Mouse (Mus musculus): Measurements from ENCODE around the gene Mamstr. TPM values are rescaled to one million over a fixed set of nuclear protein-coding genes. Genes with fewer than 3 reads are reported as not detected.
"Not testable (repeated sequence)": the region's sequence is repeated elsewhere in the genome, so short reads cannot be mapped to it uniquely, and the experiment has no call there.

Mamstr gene
- polyA plus RNA-seq, 1 experiment from 2014 or later = 8.1 TPM

- Histone ChIP-seq H3K27me3 (ENCODE audit: insufficient read depth, low read length) (no peaks in the 10 kb centered on the region), H3K36me3 (ENCODE audit: insufficient read depth) (no peaks in the 10 kb centered on the region), H3K9me3 (ENCODE audit: low read depth, low read length) (no peaks in the 10 kb centered on the region), H3K4me1 (ENCODE audit: insufficient read depth) (peaks cover 21% of the 10 kb centered on the region), H3K9ac (peak overlapping the region; percentile 63), H3K27ac (ENCODE audit: low read depth) (peak overlapping the region; percentile 89), H3K4me2 (peak overlapping the region; percentile 70), H3K4me3 (ENCODE audit: low read depth, low read length) (peak overlapping the region; percentile 43)
- 3% methylated on average over 28 of the region's 28 CpGs for WGBS
- peak; percentile 99 for DNase-seq
- TF ChIP-seq CTCF (IDR thresholded peaks at IDR 0.05; ENCODE audit: low read depth) = no peak
- ATAC-seq (ENCODE audit: insufficient read depth) = peak; percentile 93
Observed at GRCm38 (mm10) chr7:45643441-45644178, 3.8 kb downstream of the Mamstr start.

DNA sequence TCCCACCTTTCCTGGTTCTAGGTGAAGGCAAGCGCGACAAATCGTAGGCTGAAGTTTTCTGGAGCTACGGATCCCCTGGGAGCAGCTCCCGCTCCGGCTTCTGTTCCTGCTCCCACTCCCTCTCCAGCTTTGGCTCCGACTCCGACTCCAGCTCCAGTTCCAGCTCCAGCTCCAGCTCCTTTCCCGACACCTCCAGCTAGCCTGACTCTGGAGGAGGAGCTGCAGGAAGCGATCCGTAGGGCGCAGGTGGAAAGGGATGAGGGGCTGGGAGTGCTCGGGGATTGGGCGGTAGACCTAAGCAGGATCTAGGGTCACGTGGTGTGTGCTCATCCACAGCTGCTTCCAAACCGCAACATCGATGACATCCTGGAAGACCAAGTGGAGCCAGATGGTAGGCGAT, 4.4 kb downstream of the Mamstr start:
- Histone ChIP-seq H3K27ac (ENCODE audit: low read depth) (peak overlapping the region; percentile 70), H3K4me1 (ENCODE audit: insufficient read depth) (peaks cover 21% of the 10 kb centered on the region), H3K4me2 (peak overlapping the region; percentile 70), H3K36me3 (ENCODE audit: insufficient read depth) (no peaks in the 10 kb centered on the region), H3K9me3 (ENCODE audit: low read depth, low read length) (no peaks in the 10 kb centered on the region), H3K4me3 (ENCODE audit: low read depth, low read length) (peak overlapping the region; percentile 43), H3K27me3 (ENCODE audit: insufficient read depth, low read length) (no peaks in the 10 kb centered on the region), H3K9ac (peak overlapping the region; percentile 29)
- ATAC-seq (ENCODE audit: insufficient read depth) (peak; percentile 10), DNase-seq (peak; percentile 72)
- TF ChIP-seq CTCF (IDR thresholded peaks at IDR 0.05; ENCODE audit: low read depth) = no peak
- 7% methylated on average over 18 of the region's 18 CpGs for WGBS

- WGBS = 67% methylated on average over 6 of the region's 6 CpGs
- no peak for ATAC-seq (ENCODE audit: insufficient read depth)
- no peak overlapping the region for H3K27ac ChIP-seq (ENCODE audit: low read depth)
- H3K4me2 ChIP-seq = peak overlapping the region; percentile 70; the same call in 1 of the 2 replicates
- H3K4me3 ChIP-seq (ENCODE audit: low read depth, low read length) = no peak overlapping the region
- peak overlapping the region; percentile 29; the same call in 1 of the 2 replicates for H3K9ac ChIP-seq
- no peak for DNase-seq
- H3K27me3 ChIP-seq (ENCODE audit: insufficient read depth, low read length) = no peaks in the 10 kb centered on the region
- H3K4me1 ChIP-seq (ENCODE audit: insufficient read depth) = peaks cover 21% of the 10 kb centered on the region
- H3K36me3 ChIP-seq (ENCODE audit: insufficient read depth) = no peaks in the 10 kb centered on the region
- H3K9me3 ChIP-seq (ENCODE audit: low read depth, low read length) = no peaks in the 10 kb centered on the region
- no peak for TF ChIP-seq CTCF (IDR thresholded peaks at IDR 0.05; ENCODE audit: low read depth)
Observed at GRCm38 (mm10) chr7:45644872-45645590, 5.3 kb downstream of the Mamstr start.

- peaks cover 18% of the 10 kb centered on the region for H3K4me1 ChIP-seq (ENCODE audit: insufficient read depth)
- 80% methylated on average over 7 of the region's 7 CpGs for WGBS
- TF ChIP-seq CTCF (IDR thresholded peaks at IDR 0.05; ENCODE audit: low read depth) = no peak
- H3K4me3 ChIP-seq (ENCODE audit: low read depth, low read length) = no peak overlapping the region
- H3K9me3 ChIP-seq (ENCODE audit: low read depth, low read length) = no peaks in the 10 kb centered on the region
- no peaks in the 10 kb centered on the region for H3K36me3 ChIP-seq (ENCODE audit: insufficient read depth)
- no peak overlapping the region for H3K27ac ChIP-seq (ENCODE audit: low read depth)
- DNase-seq = no peak
- no peak overlapping the region for H3K9ac ChIP-seq
- H3K4me2 ChIP-seq = no peak overlapping the region
- ATAC-seq (ENCODE audit: insufficient read depth) = no peak
- H3K27me3 ChIP-seq (ENCODE audit: insufficient read depth, low read length) = no peaks in the 10 kb centered on the region
Observed at GRCm38 (mm10) chr7:45645591-45645971, 5.8 kb downstream of the Mamstr start.

GRCm38 (mm10) chr7:45646671-45647070, 6.9 kb downstream of the Mamstr start:
- ATAC-seq (ENCODE audit: insufficient read depth) = no peak
- Histone ChIP-seq H3K27me3 (ENCODE audit: insufficient read depth, low read length) (no peaks in the 10 kb centered on the region), H3K9me3 (ENCODE audit: low read depth, low read length) (no peaks in the 10 kb centered on the region), H3K9ac (no peak overlapping the region), H3K4me1 (ENCODE audit: insufficient read depth) (peaks cover 11% of the 10 kb centered on the region), H3K4me3 (ENCODE audit: low read depth, low read length) (no peak overlapping the region), H3K27ac (ENCODE audit: low read depth) (no peak overlapping the region), H3K36me3 (ENCODE audit: insufficient read depth) (no peaks in the 10 kb centered on the region), H3K4me2 (no peak overlapping the region)
- no peak for DNase-seq
- WGBS = 72% methylated on average over 4 of the region's 4 CpGs
- TF ChIP-seq CTCF (IDR thresholded peaks at IDR 0.05; ENCODE audit: low read depth) = no peak

DNA sequence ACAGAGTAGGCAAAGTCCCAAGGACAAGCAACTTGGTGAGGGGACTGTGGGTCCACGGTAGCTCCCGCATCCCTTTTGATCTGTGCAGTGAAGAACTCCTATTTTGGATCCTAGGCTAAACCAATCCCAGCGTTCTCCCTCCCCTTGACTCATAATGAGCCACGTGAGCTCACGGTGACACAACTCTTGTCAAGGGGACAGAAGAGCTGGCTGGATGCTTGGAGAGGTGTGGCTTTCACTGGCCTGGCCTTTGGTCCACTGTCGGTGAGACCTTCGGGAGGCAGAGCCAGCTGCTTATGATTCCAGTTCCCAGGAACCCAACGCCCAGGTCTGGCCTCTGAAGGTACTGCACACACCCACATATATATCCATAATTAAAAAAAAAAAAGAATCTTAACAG, 9.6 kb downstream of the Mamstr start:
- Histone ChIP-seq H3K36me3 (ENCODE audit: insufficient read depth) (no peaks in the 10 kb centered on the region), H3K27me3 (ENCODE audit: insufficient read depth, low read length) (no peaks in the 10 kb centered on the region), H3K4me1 (ENCODE audit: insufficient read depth) (no peaks in the 10 kb centered on the region), H3K27ac (ENCODE audit: low read depth) (no peak overlapping the region; the same call in 1 of the 2 replicates), H3K9ac (no peak overlapping the region), H3K4me2 (no peak overlapping the region), H3K4me3 (ENCODE audit: low read depth, low read length) (no peak overlapping the region), H3K9me3 (ENCODE audit: low read depth, low read length) (no peaks in the 10 kb centered on the region)
- ATAC-seq (ENCODE audit: insufficient read depth) = no peak
- WGBS = 68% methylated on average over 8 of the region's 8 CpGs
- no peak for TF ChIP-seq CTCF (IDR thresholded peaks at IDR 0.05; ENCODE audit: low read depth)
- no peak for DNase-seq

- H3K9me3 ChIP-seq (ENCODE audit: low read depth, low read length); H3K27me3 ChIP-seq (ENCODE audit: insufficient read depth, low read length); H3K27ac ChIP-seq (ENCODE audit: low read depth); H3K36me3 ChIP-seq (ENCODE audit: insufficient read depth); H3K4me2 ChIP-seq; H3K4me1 ChIP-seq (ENCODE audit: insufficient read depth); DNase-seq; H3K4me3 ChIP-seq (ENCODE audit: low read depth, low read length); H3K9ac ChIP-seq; ATAC-seq (ENCODE audit: insufficient read depth): not testable (repeated sequence)
- 93% methylated on average over 19 of the region's 20 CpGs for WGBS
Observed at GRCm38 (mm10) chr7:45650484-45650883, 10.7 kb downstream of the Mamstr start.

All from lung, embryonic 14.5 days (tissue).